Mouse (Mus musculus): ENCODE data around the gene Igf2r. TPM values are rescaled to one million over a fixed set of nuclear protein-coding genes. Genes with fewer than 3 reads are reported as not detected.

The Igf2r gene
- polyA plus RNA-seq, 1 experiment from 2014 or later: 21.7 TPM

GRCm38 (mm10) chr17:12745761-12746160 lies 23.7 kb downstream of the Igf2r start:
- Histone ChIP-seq H3K4me3 (ENCODE audit: low read depth, low read length) (no peak overlapping the region), H3K27ac (ENCODE audit: low read depth, low read length) (no peak overlapping the region), H3K27me3 (ENCODE audit: control insufficient read depth, insufficient read depth, low read length) (no peaks in the 10 kb centered on the region), H3K36me3 (ENCODE audit: control insufficient read depth, insufficient read depth, low read length) (peaks cover 5% of the 10 kb centered on the region), H3K9me3 (ENCODE audit: control insufficient read depth, low read length) (peaks cover 6% of the 10 kb centered on the region; the same call in 1 of the 2 replicates), H3K4me2 (ENCODE audit: low read depth, low read length, severe bottlenecking) (no peak overlapping the region), H3K9ac (ENCODE audit: low read length) (no peak overlapping the region), H3K4me1 (replicated peaks; ENCODE audit: control insufficient read depth, insufficient read depth, low read length) (no peaks in the 10 kb centered on the region; the same call in 1 of the 2 replicates)
- DNase-seq (ENCODE audit: low spot score) (no peak), ATAC-seq (replicated peaks; ENCODE audit: low FRiP score) (no peak)
- 77% methylated on average over 4 of the region's 4 CpGs for WGBS

GRCm38 (mm10) chr17:12744071-12744470 lies 25.4 kb downstream of the Igf2r start:
- Histone ChIP-seq H3K4me2 (ENCODE audit: low read depth, low read length, severe bottlenecking) (no peak overlapping the region), H3K27ac (ENCODE audit: low read depth, low read length) (no peak overlapping the region), H3K27me3 (ENCODE audit: control insufficient read depth, insufficient read depth, low read length) (no peaks in the 10 kb centered on the region), H3K36me3 (ENCODE audit: control insufficient read depth, insufficient read depth, low read length) (peaks cover 5% of the 10 kb centered on the region), H3K9ac (ENCODE audit: low read length) (no peak overlapping the region), H3K4me3 (ENCODE audit: low read depth, low read length) (no peak overlapping the region), H3K9me3 (ENCODE audit: control insufficient read depth, low read length) (peaks cover 6% of the 10 kb centered on the region; the same call in 1 of the 2 replicates), H3K4me1 (replicated peaks; ENCODE audit: control insufficient read depth, insufficient read depth, low read length) (peaks cover 1% of the 10 kb centered on the region; the same call in 1 of the 2 replicates)
- WGBS: 64% methylated on average over 1 of the region's 1 CpGs
- ATAC-seq (replicated peaks; ENCODE audit: low FRiP score) (no peak), DNase-seq (ENCODE audit: low spot score) (no peak)

- Histone ChIP-seq H3K36me3 (ENCODE audit: control insufficient read depth, insufficient read depth, low read length) (peaks cover 6% of the 10 kb centered on the region), H3K9ac (ENCODE audit: low read length) (peak overlapping the region; percentile 54), H3K27ac (ENCODE audit: low read depth, low read length) (no peak overlapping the region), H3K9me3 (ENCODE audit: control insufficient read depth, low read length) (peaks cover 6% of the 10 kb centered on the region; the same call in 1 of the 2 replicates), H3K27me3 (ENCODE audit: control insufficient read depth, insufficient read depth, low read length) (no peaks in the 10 kb centered on the region), H3K4me2 (ENCODE audit: low read depth, low read length, severe bottlenecking) (peak overlapping the region; percentile 66), H3K4me3 (ENCODE audit: low read depth, low read length) (peak overlapping the region; percentile 40), H3K4me1 (replicated peaks; ENCODE audit: control insufficient read depth, insufficient read depth, low read length) (peaks cover 1% of the 10 kb centered on the region; the same call in 1 of the 2 replicates)
- 58% methylated on average over 38 of the region's 38 CpGs for WGBS
- peak; percentile 58 for DNase-seq (ENCODE audit: low spot score)
- peak; percentile 31 for ATAC-seq (replicated peaks; ENCODE audit: low FRiP score)
Observed at GRCm38 (mm10) chr17:12742151-12742908, 27.1 kb downstream of the Igf2r start.

GRCm38 (mm10) chr17:12741218-12741968 lies 28.1 kb downstream of the Igf2r start:
- 56% methylated on average over 39 of the region's 45 CpGs for WGBS
- peak; percentile 74 for DNase-seq (ENCODE audit: low spot score)
- Histone ChIP-seq H3K27me3 (ENCODE audit: control insufficient read depth, insufficient read depth, low read length) (no peaks in the 10 kb centered on the region), H3K4me3 (ENCODE audit: low read depth, low read length) (peak overlapping the region; percentile 40), H3K4me2 (ENCODE audit: low read depth, low read length, severe bottlenecking) (peak overlapping the region; percentile 66), H3K9me3 (ENCODE audit: control insufficient read depth, low read length) (peaks cover 6% of the 10 kb centered on the region; the same call in 1 of the 2 replicates), H3K9ac (ENCODE audit: low read length) (peak overlapping the region; percentile 54), H3K4me1 (replicated peaks; ENCODE audit: control insufficient read depth, insufficient read depth, low read length) (peaks cover 1% of the 10 kb centered on the region; the same call in 1 of the 2 replicates), H3K36me3 (ENCODE audit: control insufficient read depth, insufficient read depth, low read length) (peaks cover 6% of the 10 kb centered on the region), H3K27ac (ENCODE audit: low read depth, low read length) (no peak overlapping the region)
- ATAC-seq (replicated peaks; ENCODE audit: low FRiP score): peak; percentile 83

- Histone ChIP-seq H3K9ac (ENCODE audit: low read length) (no peak overlapping the region), H3K4me3 (ENCODE audit: low read depth, low read length) (no peak overlapping the region), H3K4me1 (replicated peaks; ENCODE audit: control insufficient read depth, insufficient read depth, low read length) (peaks cover 1% of the 10 kb centered on the region; the same call in 1 of the 2 replicates), H3K9me3 (ENCODE audit: control insufficient read depth, low read length) (peaks cover 6% of the 10 kb centered on the region; the same call in 1 of the 2 replicates), H3K4me2 (ENCODE audit: low read depth, low read length, severe bottlenecking) (no peak overlapping the region), H3K27ac (ENCODE audit: low read depth, low read length) (no peak overlapping the region), H3K36me3 (ENCODE audit: control insufficient read depth, insufficient read depth, low read length) (peaks cover 6% of the 10 kb centered on the region), H3K27me3 (ENCODE audit: control insufficient read depth, insufficient read depth, low read length) (no peaks in the 10 kb centered on the region)
- ATAC-seq (replicated peaks; ENCODE audit: low FRiP score) (no peak), DNase-seq (ENCODE audit: low spot score) (no peak)
- 74% methylated on average over 2 of the region's 2 CpGs for WGBS
Observed at GRCm38 (mm10) chr17:12740317-12740716, 29.1 kb downstream of the Igf2r start.

GRCm38 (mm10) chr17:12739516-12739915 lies 29.9 kb downstream of the Igf2r start:
- 88% methylated on average over 4 of the region's 4 CpGs for WGBS
- no peaks in the 10 kb centered on the region for H3K27me3 ChIP-seq (ENCODE audit: control insufficient read depth, insufficient read depth, low read length)
- H3K4me2 ChIP-seq (ENCODE audit: low read depth, low read length, severe bottlenecking): no peak overlapping the region
- peaks cover 6% of the 10 kb centered on the region; the same call in 1 of the 2 replicates for H3K9me3 ChIP-seq (ENCODE audit: control insufficient read depth, low read length)
- H3K36me3 ChIP-seq (ENCODE audit: control insufficient read depth, insufficient read depth, low read length): peaks cover 6% of the 10 kb centered on the region
- no peak for DNase-seq (ENCODE audit: low spot score)
- peaks cover 1% of the 10 kb centered on the region; the same call in 1 of the 2 replicates for H3K4me1 ChIP-seq (replicated peaks; ENCODE audit: control insufficient read depth, insufficient read depth, low read length)
- H3K27ac ChIP-seq (ENCODE audit: low read depth, low read length): no peak overlapping the region
- H3K4me3 ChIP-seq (ENCODE audit: low read depth, low read length): no peak overlapping the region
- no peak for ATAC-seq (replicated peaks; ENCODE audit: low FRiP score)
- no peak overlapping the region for H3K9ac ChIP-seq (ENCODE audit: low read length)

- no peak overlapping the region for H3K4me2 ChIP-seq (ENCODE audit: low read depth, low read length, severe bottlenecking)
- no peak overlapping the region for H3K27ac ChIP-seq (ENCODE audit: low read depth, low read length)
- peaks cover 10% of the 10 kb centered on the region for H3K36me3 ChIP-seq (ENCODE audit: control insufficient read depth, insufficient read depth, low read length)
- ATAC-seq (replicated peaks; ENCODE audit: low FRiP score): no peak
- H3K4me1 ChIP-seq (replicated peaks; ENCODE audit: control insufficient read depth, insufficient read depth, low read length): peaks cover 1% of the 10 kb centered on the region; the same call in 1 of the 2 replicates
- H3K27me3 ChIP-seq (ENCODE audit: control insufficient read depth, insufficient read depth, low read length): no peaks in the 10 kb centered on the region
- no peak for DNase-seq (ENCODE audit: low spot score)
- no peak overlapping the region for H3K9ac ChIP-seq (ENCODE audit: low read length)
- peaks cover 6% of the 10 kb centered on the region; the same call in 1 of the 2 replicates for H3K9me3 ChIP-seq (ENCODE audit: control insufficient read depth, low read length)
- no peak overlapping the region for H3K4me3 ChIP-seq (ENCODE audit: low read depth, low read length)
- WGBS: 86% methylated on average over 1 of the region's 1 CpGs
Observed at GRCm38 (mm10) chr17:12737934-12738333, 31.5 kb downstream of the Igf2r start.

- H3K27ac ChIP-seq (ENCODE audit: low read depth, low read length): no peak overlapping the region
- WGBS: 73% methylated on average over 12 of the region's 12 CpGs
- ATAC-seq (replicated peaks; ENCODE audit: low FRiP score) (no peak), DNase-seq (ENCODE audit: low spot score) (no peak)
- H3K4me1 ChIP-seq (replicated peaks; ENCODE audit: control insufficient read depth, insufficient read depth, low read length): no peaks in the 10 kb centered on the region
- H3K36me3 ChIP-seq (ENCODE audit: control insufficient read depth, insufficient read depth, low read length): peaks cover 5% of the 10 kb centered on the region; the same call in 1 of the 2 replicates
- H3K9me3 ChIP-seq (ENCODE audit: control insufficient read depth, low read length): no peaks in the 10 kb centered on the region
- no peak overlapping the region for H3K9ac ChIP-seq (ENCODE audit: low read length)
- no peak overlapping the region for H3K4me3 ChIP-seq (ENCODE audit: low read depth, low read length)
- H3K4me2 ChIP-seq (ENCODE audit: low read depth, low read length, severe bottlenecking): no peak overlapping the region
- H3K27me3 ChIP-seq (ENCODE audit: control insufficient read depth, insufficient read depth, low read length): no peaks in the 10 kb centered on the region
Observed at GRCm38 (mm10) chr17:12734205-12734857, 35.1 kb downstream of the Igf2r start.
